Mouse (Mus musculus) MEL (cell line): ENCODE results near the gene Olfr1151. TPM values are rescaled to one million over a fixed set of nuclear protein-coding genes. Genes with fewer than 3 reads are reported as not detected.

ENCODE experiments used
- DNase-seq: peaks from one replicate; pipeline ENCODE4 v3.0.0; 2011; ENCODE audit warnings: low read depth, low spot score
- H3K27ac ChIP-seq: 2 replicates; pipeline ENCODE4 v1.5.1; 2012; ENCODE audit warnings: low read depth, mild to moderate bottlenecking, control low read depth, low read length, moderate library complexity; ENCODE audit not compliant: control insufficient read depth
- H3K27me3 ChIP-seq, 2 experiments: fragments of 150-350 bp in 1 of 2; sonication (generic) in 1 of 2; 2 replicates each; pipeline ENCODE4 v1.6.1; 2012; ENCODE audit warnings: low read length in 2 of 2, mild to moderate bottlenecking in 2 of 2, improper control_type of control experiment in 1 of 2, moderate library complexity in 1 of 2; ENCODE audit not compliant: insufficient read depth in 2 of 2, control insufficient read depth in 1 of 2
- H3K36me3 ChIP-seq, 2 experiments: 2 replicates each; pipeline ENCODE4 v1.6.1; 2012 to 2014; ENCODE audit warnings: low read length in 2 of 2, improper control_type of control experiment in 1 of 2, inconsistent platforms in 1 of 2, mild to moderate bottlenecking in 1 of 2; ENCODE audit not compliant: insufficient read depth in 2 of 2, control insufficient read depth in 1 of 2
- H3K4me1 ChIP-seq, 2 experiments: fragments of 150-350 bp in 1 of 2; sonication (generic) in 1 of 2; 2 replicates each; pipeline ENCODE4 v1.6.1; 2012; ENCODE audit warnings: low read length in 2 of 2, improper control_type of control experiment in 1 of 2, mild to moderate bottlenecking in 1 of 2; ENCODE audit not compliant: insufficient read depth in 2 of 2, control insufficient read depth in 1 of 2
- H3K4me3 ChIP-seq, 2 experiments: fragments of 150-350 bp in 1 of 2; sonication (generic) in 1 of 2; 2 replicates each; pipeline ENCODE4 v1.5.1; 2012; ENCODE audit warnings: low read depth in 2 of 2, low read length in 2 of 2, mild to moderate bottlenecking in 2 of 2, moderate library complexity in 2 of 2, control low read depth in 1 of 2, improper control_type of control experiment in 1 of 2; ENCODE audit not compliant: control insufficient read depth in 1 of 2, insufficient read depth in 1 of 2
- H3K79me2 ChIP-seq: 2 replicates; pipeline ENCODE4 v1.6.1; 2012; ENCODE audit warnings: mild to moderate bottlenecking, low read length, moderate library complexity; ENCODE audit not compliant: control insufficient read depth, poor library complexity, insufficient read depth
- H3K9ac ChIP-seq: 2 replicates; pipeline ENCODE4 v1.6.1; 2012; ENCODE audit warnings: low read depth, mild to moderate bottlenecking, control low read depth, low read length, moderate library complexity; ENCODE audit not compliant: control insufficient read depth, poor library complexity, severe bottlenecking
- H3K9me3 ChIP-seq: fragments of 150-350 bp; sonication (generic); replicated peaks from 2 replicates; pipeline ENCODE4 v1.6.1; 2012; ENCODE audit warnings: mild to moderate bottlenecking, low read length, improper control_type of control experiment, moderate library complexity; ENCODE audit not compliant: insufficient read depth
- CHD1 ChIP-seq: IDR thresholded peaks from 2 replicates; pipeline ENCODE4 v1.6.1; 2012; ENCODE audit warnings: low read depth, mild to moderate bottlenecking, inconsistent platforms, low read length, improper control_type of control experiment
- CHD2 ChIP-seq: IDR thresholded peaks from 2 replicates; pipeline ENCODE4 v1.6.1; 2011; ENCODE audit warnings: low read length, improper control_type of control experiment
- CTCF ChIP-seq, 3 experiments: IDR thresholded peaks in 2 of 3; conservative IDR thresholded peaks in 1 of 3; 2 replicates each; pipeline ENCODE4 v1.5.1; 2011 to 2012; ENCODE audit warnings: low read length in 3 of 3, low read depth in 2 of 3, mild to moderate bottlenecking in 2 of 3, improper control_type of control experiment in 1 of 3, inconsistent platforms in 1 of 3, mixed read lengths in 1 of 3, moderate library complexity in 1 of 3; ENCODE audit not compliant: control insufficient read depth in 1 of 3, insufficient read depth in 1 of 3, poor library complexity in 1 of 3, severe bottlenecking in 1 of 3
- ELF1 ChIP-seq: IDR thresholded peaks from 2 replicates; pipeline ENCODE4 v1.6.1; 2014; ENCODE audit warnings: low read depth, mild to moderate bottlenecking, inconsistent platforms, low read length, improper control_type of control experiment, moderate library complexity
- ETS1 ChIP-seq: IDR thresholded peaks from 2 replicates; pipeline ENCODE4 v1.6.1; 2012; ENCODE audit warnings: low read depth, mild to moderate bottlenecking, inconsistent platforms, low read length, improper control_type of control experiment, moderate library complexity
- MXI1 ChIP-seq: IDR thresholded peaks from 2 replicates; pipeline ENCODE4 v1.6.1; 2011; ENCODE audit warnings: mild to moderate bottlenecking, low read depth, low read length, improper control_type of control experiment
- MYC ChIP-seq: IDR thresholded peaks from 2 replicates; pipeline ENCODE4 v1.6.1; 2011; ENCODE audit warnings: low read depth, mild to moderate bottlenecking, low read length, improper control_type of control experiment, moderate library complexity
- NRF1 ChIP-seq: IDR thresholded peaks from 2 replicates; pipeline ENCODE4 v1.6.1; 2014; ENCODE audit warnings: low read depth, mild to moderate bottlenecking, inconsistent platforms, low read length, improper control_type of control experiment, moderate library complexity; ENCODE audit not compliant: poor library complexity, insufficient read depth, severe bottlenecking
- TAL1 ChIP-seq: IDR thresholded peaks from 2 replicates; pipeline ENCODE4 v1.6.1; 2012; ENCODE audit warnings: mild to moderate bottlenecking, inconsistent platforms, low read length, moderate library complexity, mixed read lengths
- TBP ChIP-seq: IDR thresholded peaks from 2 replicates; pipeline ENCODE4 v1.8.0; 2011; ENCODE audit warnings: low read depth, low read length, improper control_type of control experiment
- UBTF ChIP-seq: IDR thresholded peaks from 2 replicates; pipeline ENCODE4 v1.6.1; 2012; ENCODE audit warnings: low read depth, mild to moderate bottlenecking, inconsistent platforms, low read length, improper control_type of control experiment, moderate library complexity, borderline replicate concordance; ENCODE audit not compliant: insufficient read depth
- ZKSCAN1 ChIP-seq: IDR thresholded peaks from 2 replicates; pipeline ENCODE4 v1.6.1; 2012; ENCODE audit warnings: low read depth, mild to moderate bottlenecking, inconsistent platforms, low read length, improper control_type of control experiment, moderate library complexity
- ZMIZ1 ChIP-seq: IDR thresholded peaks from 2 replicates; pipeline ENCODE4 v1.6.1; 2012; ENCODE audit warnings: low read depth, mild to moderate bottlenecking, inconsistent platforms, low read length, improper control_type of control experiment, moderate library complexity
- polyA plus RNA-seq, 2 experiments: library from polyadenylated mRNA; stranded (reverse) in 1 of 2; unstranded in 1 of 2; fragments of >175 nt in 1 of 2; fragments of >200 nt in 1 of 2; gene quantifications; 2 replicates each; pipeline versions ENCODE4 v1.2.1 to v1.2.4; 2012; ENCODE audit warnings: low replicate concordance in 2 of 2, low read depth in 1 of 2; ENCODE audit not compliant: insufficient read length in 2 of 2, insufficient read depth in 1 of 2, missing spikeins in 1 of 2
- total RNA-seq: library from RNA; depleted of rRNA; stranded (reverse); fragments of 300-350 nt; gene quantifications from 2 replicates; pipeline ENCODE4 v1.2.3, GENCODE M21; 2012; rRNA removed

The Olfr1151 gene
- total and polyA plus RNA-seq, 3 experiments = not detected

GRCm38 (mm10) chr2:87866192-87866591, 10.5 kb downstream of the Olfr1151 start, which contains the start of gene Olfr1152:
Gene Olfr1152 (plus strand): TSS chr2:87866492.
- no peak within 1 kb of the TSS for H3K9ac ChIP-seq
- TF ChIP-seq ZKSCAN1 = no peak
- DNase-seq = no peak
- no peak within 1 kb of the TSS for H3K4me3 ChIP-seq
- H3K9me3 ChIP-seq = no peaks in the 10 kb centered on the region
- no peaks in the 10 kb centered on the region for H3K36me3 ChIP-seq
- no peak within 1 kb of the TSS for H3K27ac ChIP-seq
- H3K27me3 ChIP-seq = no peaks in the 10 kb centered on the region
- no peaks in the 10 kb centered on the region for H3K4me1 ChIP-seq
- H3K79me2 ChIP-seq = no peaks in the 10 kb centered on the region

- Histone ChIP-seq H3K9ac (no peak within 1 kb of the TSS), H3K27ac (no peak within 1 kb of the TSS), H3K4me3 (no peak within 1 kb of the TSS), H3K27me3 (no peaks in the 10 kb centered on the region), H3K79me2 (no peaks in the 10 kb centered on the region), H3K36me3 (no peaks in the 10 kb centered on the region), H3K4me1 (no peaks in the 10 kb centered on the region), H3K9me3 (no peaks in the 10 kb centered on the region)
- TF ChIP-seq MXI1 (no peak), CHD2 (no peak), ZKSCAN1 (no peak), TBP (no peak), MYC (no peak), UBTF (no peak), ELF1 (no peak), ETS1 (no peak)
- DNase-seq = no peak
These were observed 39.0 kb downstream of the Olfr1151 start, which contains the start of gene Olfr1153 for GRCm38 (mm10) chr2:87894662-87895061. Gene Olfr1153 (plus strand): TSS chr2:87894962.

GRCm38 (mm10) chr2:87905066-87905465, 49.4 kb downstream of the Olfr1151 start, which contains the start of gene Olfr1154:
Gene Olfr1154 (minus strand): TSS chr2:87905166.
- TF ChIP-seq NRF1 (no peak), ZMIZ1 (no peak), CTCF (IDR thresholded peaks at IDR 0.05 in 2 of 3, conservative IDR thresholded peaks at IDR 0.05 in 1 of 3; ENCODE audit: control insufficient read depth in 1 of 3, insufficient read depth in 1 of 3, low read depth in 2 of 3, low read length in 3 of 3, poor library complexity in 1 of 3, severe bottlenecking in 1 of 3) (no peak), CHD1 (no peak), TAL1 (no peak)
- no peak within 1 kb of the TSS for H3K27ac ChIP-seq
- H3K27me3 ChIP-seq = no peaks in the 10 kb centered on the region
- H3K36me3 ChIP-seq = no peaks in the 10 kb centered on the region
- H3K9me3 ChIP-seq = no peaks in the 10 kb centered on the region
- no peaks in the 10 kb centered on the region for H3K79me2 ChIP-seq
- no peaks in the 10 kb centered on the region for H3K4me1 ChIP-seq
- DNase-seq = no peak
- H3K9ac ChIP-seq = no peak within 1 kb of the TSS
- no peak within 1 kb of the TSS for H3K4me3 ChIP-seq

Other genes starting within 250 kb of the Olfr1151 start
- not detected in 2 replicates for gene Olfr1130, start 249.7 kb upstream of the Olfr1151 start, total RNA-seq
- gene Olfr1130, start 249.7 kb upstream of the Olfr1151 start, polyA plus RNA-seq = not detected
- not detected in 2 replicates for gene Olfr1131, start 228.8 kb upstream of the Olfr1151 start, total RNA-seq
- gene Olfr1131, start 228.8 kb upstream of the Olfr1151 start, polyA plus RNA-seq = not detected
- gene Olfr1132, start 218.3 kb upstream of the Olfr1151 start, total RNA-seq = not detected in 2 replicates
- gene Olfr1132, start 218.3 kb upstream of the Olfr1151 start, polyA plus RNA-seq = not detected
- gene Olfr1133, start 208.5 kb upstream of the Olfr1151 start, total RNA-seq = not detected in 2 replicates
- not detected for gene Olfr1133, start 208.5 kb upstream of the Olfr1151 start, polyA plus RNA-seq
- not detected in 2 replicates for gene Olfr1134, start 197.4 kb upstream of the Olfr1151 start, total RNA-seq
- gene Olfr1134, start 197.4 kb upstream of the Olfr1151 start, polyA plus RNA-seq = not detected
- gene Olfr1135, start 182.2 kb upstream of the Olfr1151 start, total RNA-seq = not detected in 2 replicates
- gene Olfr1135, start 182.2 kb upstream of the Olfr1151 start, polyA plus RNA-seq = not detected
- gene Olfr1136, start 161.9 kb upstream of the Olfr1151 start, total RNA-seq = not detected in 2 replicates
- not detected for gene Olfr1136, start 161.9 kb upstream of the Olfr1151 start, polyA plus RNA-seq
- not detected in 2 replicates for gene Olfr1137, start 142.7 kb upstream of the Olfr1151 start, total RNA-seq
- gene Olfr1137, start 142.7 kb upstream of the Olfr1151 start, polyA plus RNA-seq = not detected
- gene Olfr1138, start 115.9 kb upstream of the Olfr1151 start, total RNA-seq = not detected in 2 replicates
- gene Olfr1138, start 115.9 kb upstream of the Olfr1151 start, polyA plus RNA-seq = not detected
- gene Olfr1140, start 112.1 kb upstream of the Olfr1151 start, total RNA-seq = not detected in 2 replicates
- gene Olfr1140, start 112.1 kb upstream of the Olfr1151 start, polyA plus RNA-seq = not detected
- gene Olfr1141, start 101.9 kb upstream of the Olfr1151 start, total RNA-seq = not detected in 2 replicates
- gene Olfr1141, start 101.9 kb upstream of the Olfr1151 start, polyA plus RNA-seq = not detected
- not detected in 2 replicates for gene Olfr152, start 76.4 kb upstream of the Olfr1151 start, total RNA-seq
- not detected for gene Olfr152, start 76.4 kb upstream of the Olfr1151 start, polyA plus RNA-seq
- not detected in 2 replicates for gene Olfr1143, start 55.3 kb upstream of the Olfr1151 start, total RNA-seq
- not detected for gene Olfr1143, start 55.3 kb upstream of the Olfr1151 start, polyA plus RNA-seq
- gene Olfr1145, start 46.0 kb upstream of the Olfr1151 start, total RNA-seq = not detected in 2 replicates
- gene Olfr1145, start 46.0 kb upstream of the Olfr1151 start, polyA plus RNA-seq = not detected
- gene Olfr1148, start 25.3 kb upstream of the Olfr1151 start, total RNA-seq = not detected in 2 replicates
- gene Olfr1148, start 25.3 kb upstream of the Olfr1151 start, polyA plus RNA-seq = not detected
- gene Olfr1150-ps1, start 11.9 kb upstream of the Olfr1151 start, total RNA-seq = not detected in 2 replicates
- not detected for gene Olfr1150-ps1, start 11.9 kb upstream of the Olfr1151 start, polyA plus RNA-seq
- not detected in 2 replicates for gene Olfr1152, start 10.6 kb downstream of the Olfr1151 start, total RNA-seq
- under 1 TPM in 1 of 2 experiments, not detected in 1; 0.01 TPM for gene Olfr1152, start 10.6 kb downstream of the Olfr1151 start, polyA plus RNA-seq
- gene Olfr1153, start 39.1 kb downstream of the Olfr1151 start, total RNA-seq = not detected in 2 replicates
- gene Olfr1153, start 39.1 kb downstream of the Olfr1151 start, polyA plus RNA-seq = not detected
- not detected in 2 replicates for gene Olfr1154, start 49.3 kb downstream of the Olfr1151 start, total RNA-seq
- gene Olfr1154, start 49.3 kb downstream of the Olfr1151 start, polyA plus RNA-seq = not detected
- gene Olfr1155, start 89.3 kb downstream of the Olfr1151 start, total RNA-seq = not detected in 2 replicates
- gene Olfr1155, start 89.3 kb downstream of the Olfr1151 start, polyA plus RNA-seq = not detected
- not detected in 2 replicates for gene Olfr1156, start 97.2 kb downstream of the Olfr1151 start, total RNA-seq
- gene Olfr1156, start 97.2 kb downstream of the Olfr1151 start, polyA plus RNA-seq = under 1 TPM in 1 of 2 experiments, not detected in 1; 0.03 TPM
- not detected in 2 replicates for gene Olfr1157, start 112.4 kb downstream of the Olfr1151 start, total RNA-seq
- not detected for gene Olfr1157, start 112.4 kb downstream of the Olfr1151 start, polyA plus RNA-seq
- gene Olfr74, start 118.8 kb downstream of the Olfr1151 start, total RNA-seq = not detected in 2 replicates
- gene Olfr74, start 118.8 kb downstream of the Olfr1151 start, polyA plus RNA-seq = not detected
- gene Olfr1158, start 134.3 kb downstream of the Olfr1151 start, total RNA-seq = not detected in 2 replicates
- gene Olfr1158, start 134.3 kb downstream of the Olfr1151 start, polyA plus RNA-seq = not detected
- gene Olfr1160, start 152.4 kb downstream of the Olfr1151 start, total RNA-seq = not detected in 2 replicates
- gene Olfr1160, start 152.4 kb downstream of the Olfr1151 start, polyA plus RNA-seq = not detected
- gene Olfr1161, start 166.9 kb downstream of the Olfr1151 start, total RNA-seq = not detected in 2 replicates
- gene Olfr1161, start 166.9 kb downstream of the Olfr1151 start, polyA plus RNA-seq = not detected
- gene Olfr73, start 181.8 kb downstream of the Olfr1151 start, total RNA-seq = not detected in 2 replicates
- not detected for gene Olfr73, start 181.8 kb downstream of the Olfr1151 start, polyA plus RNA-seq
- not detected in 2 replicates for gene Olfr1162, start 195.3 kb downstream of the Olfr1151 start, total RNA-seq
- not detected for gene Olfr1162, start 195.3 kb downstream of the Olfr1151 start, polyA plus RNA-seq
- not detected in 2 replicates for gene Olfr1163, start 216.0 kb downstream of the Olfr1151 start, total RNA-seq
- gene Olfr1163, start 216.0 kb downstream of the Olfr1151 start, polyA plus RNA-seq = not detected
- gene Olfr1164, start 238.1 kb downstream of the Olfr1151 start, total RNA-seq = not detected in 2 replicates
- not detected for gene Olfr1164, start 238.1 kb downstream of the Olfr1151 start, polyA plus RNA-seq